Mouse (Mus musculus) heart, adult 8-10 months (tissue): Measurements from ENCODE around the gene Csf3r. TPM values are rescaled to one million over a fixed set of nuclear protein-coding genes. Genes with fewer than 3 reads are reported as not detected.
"Not testable (repeated sequence)": the region's sequence is repeated elsewhere in the genome, so short reads cannot be mapped to it uniquely, and the experiment has no call there.

Experiments
- DNase-seq: peaks from one replicate; pipeline ENCODE4 v3.0.0; 2022; ENCODE audit warnings: low spot score
- total RNA-seq, 4 experiments: library from RNA; stranded (reverse); gene quantifications; 2 replicates each; pipeline ENCODE4 v1.2.4; 2022

Gene Csf3r
- total RNA-seq = 1 to 10 TPM in 3 of 4 experiments, under 1 TPM in 1; 0.66 to 5.4 (median 1.2) TPM

DNA sequence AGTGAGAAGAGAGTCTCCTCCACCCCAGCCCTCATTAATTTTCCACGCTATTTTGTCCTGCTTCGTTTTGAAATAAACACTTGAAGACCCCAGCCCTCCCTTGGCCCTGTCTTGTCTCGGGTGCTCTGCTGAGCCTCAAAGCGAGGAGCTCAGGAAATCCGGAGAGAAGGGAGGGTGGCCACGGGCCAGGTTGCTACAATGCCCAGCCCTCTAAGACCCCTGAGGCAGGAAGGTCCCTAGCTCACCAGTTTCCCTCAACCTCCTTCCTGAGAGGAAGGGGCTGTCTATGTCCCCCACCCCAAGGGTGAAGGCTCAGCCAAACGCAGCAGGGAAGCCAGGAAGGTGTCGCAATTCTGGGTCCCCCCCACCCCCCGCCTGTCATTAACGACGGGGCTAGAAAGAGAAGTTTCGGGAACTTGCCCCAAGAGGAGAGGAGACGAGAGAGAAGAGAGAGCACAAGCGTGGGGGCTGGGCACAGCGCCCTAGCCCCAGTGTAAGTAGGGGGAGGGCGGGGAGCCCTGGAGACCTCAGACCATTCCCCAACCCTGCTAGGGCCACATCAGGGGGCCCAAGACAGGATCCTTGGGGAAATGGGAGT lies at the start of gene Csf3r:
Csf3r (plus strand) TSS at position 248 of the 598 bp plus-strand sequence.
- DNase-seq = no peak

DNA sequence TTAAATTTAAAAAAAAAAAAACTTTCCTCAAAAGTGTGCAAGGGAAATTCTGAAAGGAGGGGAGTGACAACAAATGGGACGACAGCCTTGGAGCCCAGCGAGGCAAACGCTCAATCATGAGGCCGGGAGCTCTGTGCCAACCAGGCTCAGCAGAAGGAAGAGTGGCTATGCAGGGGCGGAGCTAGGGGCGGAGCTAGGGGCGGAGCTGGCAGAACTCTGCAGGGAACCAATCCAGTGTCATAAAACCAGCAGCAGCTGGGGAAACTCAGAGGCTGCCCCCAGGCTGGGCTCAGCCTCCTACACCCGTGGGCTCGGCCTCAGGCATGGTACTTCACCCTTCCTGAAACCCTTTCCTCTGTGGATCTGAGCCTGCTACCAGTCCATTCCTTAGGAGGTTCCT lies 46.6 kb upstream of the Csf3r start:
- no peak for DNase-seq

DNA sequence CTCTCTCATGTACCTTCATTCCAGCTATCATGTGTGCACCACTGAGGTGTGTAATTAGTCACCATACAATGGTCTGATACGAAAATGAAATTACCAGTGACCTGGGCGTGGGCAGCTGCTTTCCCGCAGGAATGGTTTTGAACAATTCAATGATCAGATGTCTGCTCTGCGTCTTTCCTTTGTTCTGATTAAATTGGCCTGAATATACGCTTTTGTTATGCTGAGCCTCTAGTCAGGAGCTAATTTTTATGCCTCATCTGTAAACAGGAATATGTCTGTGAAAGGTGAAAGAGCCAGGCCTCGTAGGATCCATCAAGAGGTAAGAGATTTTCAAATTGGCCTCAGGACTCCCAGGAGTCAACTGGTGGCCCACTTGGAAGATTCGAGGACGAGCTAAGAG lies 41.1 kb upstream of the Csf3r start:
- DNase-seq = no peak

DNA sequence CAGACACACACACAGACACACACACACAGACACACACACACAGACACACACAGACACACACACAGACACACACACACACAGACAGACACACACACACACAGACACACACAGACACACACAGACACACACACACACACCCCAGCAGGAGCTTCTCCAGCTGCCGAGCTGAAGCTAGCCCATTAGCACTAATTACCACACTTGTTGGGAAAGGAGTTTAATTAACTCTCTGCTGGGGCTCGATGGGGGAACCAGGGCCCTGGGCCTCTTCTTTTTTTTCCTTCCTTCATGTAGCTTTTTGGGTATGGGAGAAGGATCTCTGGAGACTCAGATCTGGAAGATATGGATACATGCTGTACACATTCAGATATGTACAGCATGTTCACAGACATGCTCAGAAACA lies 38.6 kb upstream of the Csf3r start:
- DNase-seq = not testable (repeated sequence)

DNA sequence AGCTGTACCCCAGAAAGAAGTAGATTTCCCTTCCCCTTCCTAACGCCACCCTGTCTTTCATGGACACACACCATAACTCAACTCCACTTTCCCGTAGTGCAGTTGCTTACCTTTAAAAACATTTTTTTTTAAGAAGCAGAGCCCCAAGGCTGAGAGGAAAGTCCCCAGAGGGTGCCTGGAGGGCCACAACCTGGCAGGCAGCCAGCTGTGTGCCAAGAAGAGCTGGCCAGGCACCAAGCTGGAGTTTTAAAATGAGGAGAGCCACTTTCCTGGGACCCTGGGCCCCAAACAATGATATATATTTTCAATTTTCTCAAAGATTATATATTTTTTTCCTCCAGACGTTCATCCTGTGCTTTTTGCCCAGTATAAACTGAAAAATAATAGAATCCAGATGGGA lies 37.3 kb upstream of the Csf3r start:
- DNase-seq = no peak

DNA sequence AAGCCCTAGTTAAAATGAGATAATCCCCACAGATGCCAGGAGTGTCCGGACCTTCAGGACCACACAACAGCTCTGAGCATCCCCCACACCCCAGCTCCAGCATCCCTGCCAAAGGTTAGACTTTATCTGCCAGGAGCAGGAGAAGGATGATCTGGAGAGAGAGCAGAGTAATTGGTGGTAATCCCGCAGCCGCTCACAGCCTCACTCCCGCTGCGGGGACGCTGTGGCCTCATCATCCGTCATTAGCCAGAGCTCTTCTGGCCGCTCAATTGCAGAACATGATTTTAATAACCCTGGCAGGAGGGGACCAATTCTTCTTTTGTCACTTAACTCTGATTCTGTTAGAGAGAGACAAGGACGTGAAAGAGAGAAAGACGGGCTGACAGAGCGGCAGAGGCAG lies 35.3 kb upstream of the Csf3r start:
- no peak for DNase-seq

DNA sequence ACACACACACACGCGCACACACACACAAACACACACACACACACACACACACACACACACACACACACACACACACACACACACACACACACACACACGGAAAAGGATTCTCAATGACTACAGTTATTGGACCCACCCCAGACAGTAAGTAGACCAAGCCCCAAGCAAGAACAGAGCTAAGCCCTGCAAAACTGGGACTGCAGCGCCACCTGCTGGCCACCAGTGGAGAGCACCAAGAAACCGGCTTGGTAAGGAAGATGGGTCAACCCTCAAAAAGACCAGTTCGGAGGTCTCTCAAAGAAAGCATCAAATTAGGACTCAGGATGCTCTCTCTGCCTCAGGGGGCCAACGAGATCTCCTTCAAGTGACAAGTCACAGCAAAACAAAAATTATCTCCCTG lies 34.2 kb upstream of the Csf3r start:
- DNase-seq = peak; percentile 28

DNA sequence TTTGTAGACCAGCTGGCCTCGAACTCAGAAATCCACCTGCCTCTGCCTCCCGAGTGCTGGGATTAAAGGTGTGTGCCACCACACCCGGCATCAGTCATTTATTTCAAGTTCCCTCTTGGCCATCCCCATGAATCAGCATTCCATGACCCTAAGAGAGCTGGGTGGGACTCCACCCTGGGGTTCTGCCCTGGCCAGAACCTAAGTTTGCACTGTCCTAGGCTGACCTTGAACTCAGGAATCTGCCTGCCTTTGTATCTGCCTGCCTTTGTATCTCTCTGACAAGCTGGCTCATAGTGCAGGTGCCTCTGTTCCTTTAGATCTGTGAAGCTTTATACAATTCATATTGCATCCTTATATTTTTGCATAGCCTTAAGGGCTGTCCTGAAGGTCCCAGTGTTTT lies 32.1 kb upstream of the Csf3r start:
- no peak for DNase-seq

DNA sequence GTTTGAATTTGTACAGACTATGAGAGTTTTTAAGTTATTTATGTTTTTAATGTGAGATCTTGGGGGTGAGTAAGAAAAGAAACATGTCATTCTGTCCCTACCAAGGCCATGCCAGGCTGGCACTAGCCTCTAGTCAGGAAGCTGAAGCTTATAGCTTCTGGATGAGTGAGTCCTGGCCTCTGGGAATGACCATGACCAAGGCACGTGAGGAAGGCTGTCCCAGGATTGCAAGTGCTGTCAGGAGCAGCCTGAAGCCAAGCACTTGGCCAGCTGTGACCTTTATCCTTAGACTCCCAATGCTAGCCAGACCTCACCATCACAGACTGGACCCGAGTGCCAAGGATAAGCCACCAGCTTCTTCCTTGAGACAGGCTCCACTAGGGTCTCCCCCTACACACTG lies 31.4 kb upstream of the Csf3r start:
- DNase-seq = no peak

DNA sequence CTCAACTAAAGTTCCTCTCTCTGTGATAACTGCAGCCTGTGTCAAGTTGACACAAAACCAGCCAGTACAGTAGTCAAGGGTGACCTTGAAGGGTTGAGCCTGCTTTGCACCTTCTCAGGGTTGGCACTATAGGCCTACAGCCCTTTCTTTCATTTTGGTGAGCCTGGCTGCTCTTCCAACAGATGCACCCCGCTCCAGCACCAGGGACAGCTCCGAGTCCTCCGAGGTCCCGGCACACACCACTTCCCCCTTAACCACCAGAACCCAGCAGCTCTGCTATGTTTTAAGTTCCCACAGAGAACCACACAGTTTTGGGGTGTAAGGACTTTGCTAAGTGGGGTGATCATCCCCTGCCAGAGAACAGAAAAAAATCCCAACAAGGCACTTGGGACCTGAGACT lies 27.8 kb upstream of the Csf3r start:
- DNase-seq = no peak

DNA sequence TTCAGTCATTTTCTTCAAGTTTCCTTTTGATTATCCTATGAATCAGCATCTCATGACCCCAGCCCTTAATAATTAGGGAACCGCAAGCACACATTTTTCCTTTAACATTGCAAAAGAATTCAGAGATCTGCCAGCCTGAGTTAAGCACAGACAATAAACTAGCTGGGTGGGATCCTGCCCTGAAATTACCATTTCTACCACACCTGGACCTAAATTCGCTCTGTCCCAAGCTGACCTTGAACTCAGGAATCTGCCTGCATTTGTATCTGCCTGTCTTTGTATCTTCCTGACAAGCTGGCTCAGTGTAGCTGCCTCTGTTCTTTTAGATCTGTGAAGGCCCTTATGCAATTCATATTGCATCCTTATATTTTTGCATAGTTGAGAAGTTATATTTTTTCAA lies 26.5 kb upstream of the Csf3r start:
- DNase-seq = no peak

DNA sequence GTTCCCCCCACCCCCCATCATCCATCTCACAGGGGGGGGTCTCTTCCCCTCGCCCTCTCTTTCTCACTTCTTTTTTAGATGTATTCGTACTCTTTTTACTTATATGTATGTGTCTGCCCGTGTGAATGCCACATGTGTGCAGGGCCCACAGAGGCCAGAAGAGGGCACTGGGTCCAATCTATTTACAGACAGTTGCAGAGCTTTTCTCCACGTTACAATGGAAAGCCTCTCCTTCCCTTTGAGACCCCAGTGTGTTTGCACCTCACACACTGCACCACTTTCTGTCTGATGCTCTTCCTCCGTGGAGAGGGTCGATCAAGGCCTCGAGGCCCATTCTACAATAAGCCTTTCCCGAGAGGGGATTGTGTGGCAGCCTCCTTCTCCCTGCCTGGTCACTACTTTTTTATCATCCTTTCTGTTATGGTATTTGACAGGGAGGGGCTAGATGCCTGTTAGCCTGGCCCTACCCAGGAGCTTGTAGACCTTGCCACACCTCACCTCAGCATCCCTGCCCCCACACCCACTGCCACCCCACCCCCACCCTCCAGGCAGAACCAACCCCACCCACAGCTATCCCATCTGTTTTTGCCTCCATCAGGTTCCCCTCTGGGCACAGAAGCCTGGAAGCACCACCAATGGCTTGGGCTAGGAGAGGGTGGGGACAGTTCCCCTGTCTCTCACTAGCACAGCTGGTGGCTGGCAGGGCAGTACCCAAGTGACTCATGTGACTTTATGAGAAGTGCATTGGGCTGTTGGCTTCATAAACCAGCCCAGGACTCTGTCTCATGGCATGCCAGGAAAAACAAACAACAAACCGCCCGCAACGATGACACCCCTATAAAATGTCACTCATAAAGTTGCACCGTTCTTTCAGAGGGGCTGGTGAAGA lies 22.8 kb upstream of the Csf3r start:
- DNase-seq = no peak

DNA sequence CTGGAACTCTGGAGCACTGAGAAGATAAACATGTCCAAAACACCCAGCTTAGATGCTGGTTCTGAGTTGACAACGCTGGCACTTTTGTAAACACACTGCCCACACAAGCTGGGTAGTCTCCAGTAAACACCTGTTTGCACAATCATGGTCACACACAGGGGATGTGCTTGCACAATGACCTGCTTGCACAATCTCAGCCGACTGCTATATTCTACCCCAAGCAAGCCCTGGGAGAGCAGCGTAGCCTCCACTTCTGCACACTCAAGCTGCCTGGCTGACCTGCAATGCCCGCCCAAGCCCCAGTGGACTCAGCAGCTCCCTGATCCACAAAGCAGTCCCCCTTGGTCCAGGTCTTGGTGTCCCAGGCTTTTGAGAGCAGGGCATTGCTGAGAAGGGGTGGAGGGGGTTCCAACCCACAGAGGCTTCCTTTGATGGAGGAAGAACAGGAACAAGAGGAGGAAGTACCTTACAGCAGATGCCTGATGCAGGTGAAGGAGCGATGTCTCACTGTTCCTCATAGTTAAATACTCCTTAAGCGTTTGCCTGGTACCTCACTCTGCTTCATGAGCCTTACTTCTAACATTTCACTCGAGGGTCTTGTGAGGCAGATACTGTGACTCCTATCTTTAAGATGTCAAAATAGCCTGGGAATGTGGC lies 6.5 kb upstream of the Csf3r start:
- no peak for DNase-seq

DNA sequence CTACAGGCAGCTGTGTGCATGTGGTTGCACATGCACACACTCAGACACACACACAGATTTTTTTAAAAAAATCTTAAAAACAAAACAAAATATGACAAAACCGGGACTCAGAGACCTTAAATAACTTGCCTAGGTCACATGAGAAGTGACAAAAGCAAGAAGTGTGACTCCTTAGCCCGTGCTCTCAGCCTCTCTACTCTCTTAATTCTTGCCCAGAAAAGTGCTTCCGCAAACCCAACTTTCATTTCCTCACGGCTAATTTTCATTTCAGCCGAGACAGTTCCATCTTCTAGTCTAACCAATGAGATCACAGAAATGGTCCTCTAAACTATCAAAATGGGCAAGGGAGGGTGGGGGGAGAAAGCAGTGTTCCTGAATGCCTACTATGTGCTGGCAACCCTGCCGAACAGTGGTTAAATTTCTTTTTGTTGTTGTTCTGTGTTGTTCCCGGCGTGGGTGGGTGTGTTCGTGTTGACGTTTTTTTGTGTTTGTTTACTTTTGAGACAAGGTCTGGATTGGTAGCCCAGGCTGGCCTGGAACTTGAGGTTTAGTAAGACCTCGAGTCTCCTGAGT lies 5.3 kb upstream of the Csf3r start:
- DNase-seq = peak; percentile 22

DNA sequence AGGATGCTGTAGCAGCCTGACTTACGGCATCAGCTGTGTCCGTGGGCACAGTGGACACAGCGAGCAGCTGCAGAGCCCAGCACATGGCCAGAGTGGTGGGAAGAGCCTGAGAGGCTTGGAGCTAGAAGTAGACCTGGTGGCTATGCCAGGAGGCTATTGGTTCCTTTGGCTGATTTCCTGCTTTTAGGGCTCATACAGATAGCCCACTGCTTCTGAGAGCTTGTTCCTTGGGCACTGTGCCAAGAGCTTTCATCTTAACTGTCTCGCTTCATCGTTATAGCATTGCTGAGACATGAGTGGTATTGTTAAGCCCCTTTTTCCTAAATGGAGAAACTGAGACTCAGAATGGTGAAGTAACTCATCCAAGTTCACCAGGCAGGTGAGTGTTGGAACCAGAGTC lies 1.5 kb downstream of the Csf3r start:
- DNase-seq = no peak

DNA sequence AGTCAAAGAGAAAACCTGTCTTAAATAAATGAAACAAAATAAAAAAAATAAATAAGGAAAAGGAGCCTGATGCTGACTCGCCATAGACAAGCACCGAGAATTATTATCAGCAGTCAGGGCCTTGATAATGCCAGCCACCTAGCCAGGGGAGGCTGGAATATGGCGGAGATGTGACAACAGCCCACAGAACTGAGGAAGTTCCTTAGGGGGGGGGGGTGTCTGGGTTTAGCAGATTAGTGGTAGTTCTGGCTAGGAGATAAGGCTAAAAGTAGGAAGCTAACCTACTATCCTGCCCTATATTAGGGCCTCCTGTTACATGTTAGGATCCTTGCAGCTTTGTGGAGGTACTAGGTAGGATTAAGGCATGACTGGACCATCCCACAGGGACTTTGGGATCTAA lies 3.6 kb downstream of the Csf3r start:
- DNase-seq = no peak

DNA sequence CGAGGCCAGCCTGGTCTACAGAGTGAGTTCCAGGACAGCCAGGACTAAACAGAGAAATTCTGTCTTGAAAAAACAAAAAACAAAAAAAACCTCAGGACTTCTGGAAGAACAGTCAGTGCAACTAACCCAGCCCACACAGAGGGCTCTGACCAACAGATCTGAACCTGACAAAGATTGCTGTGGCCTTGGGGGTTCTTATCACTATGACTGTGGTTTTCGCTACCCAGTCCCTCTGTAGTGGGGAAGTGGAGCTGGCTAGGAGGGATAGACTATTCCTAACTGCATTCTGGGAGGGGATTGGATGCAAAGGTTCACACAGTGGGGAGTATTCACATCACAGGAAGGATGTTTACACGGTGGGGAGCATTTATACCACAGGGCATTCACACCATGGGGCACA lies 4.7 kb downstream of the Csf3r start:
- no peak for DNase-seq

DNA sequence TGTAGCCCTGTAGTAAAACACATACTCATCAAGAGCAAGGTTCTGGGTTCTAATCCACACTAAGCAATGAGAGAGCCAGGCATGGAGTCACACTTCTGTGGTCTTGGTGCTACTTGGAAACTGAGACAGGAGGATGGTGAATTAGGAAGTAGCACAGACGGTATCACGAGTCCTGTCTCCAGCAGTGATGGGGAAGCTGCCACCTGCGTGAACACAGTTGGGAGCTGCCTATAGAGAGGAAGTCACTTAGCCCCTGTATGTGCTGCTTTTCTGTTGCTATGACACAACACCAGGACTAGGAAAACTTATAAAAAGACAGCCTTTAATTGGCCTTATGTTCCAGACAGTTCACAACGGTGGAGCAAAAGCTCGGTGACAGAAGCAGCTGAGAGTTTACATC lies 6.4 kb downstream of the Csf3r start:
- DNase-seq = no peak

DNA sequence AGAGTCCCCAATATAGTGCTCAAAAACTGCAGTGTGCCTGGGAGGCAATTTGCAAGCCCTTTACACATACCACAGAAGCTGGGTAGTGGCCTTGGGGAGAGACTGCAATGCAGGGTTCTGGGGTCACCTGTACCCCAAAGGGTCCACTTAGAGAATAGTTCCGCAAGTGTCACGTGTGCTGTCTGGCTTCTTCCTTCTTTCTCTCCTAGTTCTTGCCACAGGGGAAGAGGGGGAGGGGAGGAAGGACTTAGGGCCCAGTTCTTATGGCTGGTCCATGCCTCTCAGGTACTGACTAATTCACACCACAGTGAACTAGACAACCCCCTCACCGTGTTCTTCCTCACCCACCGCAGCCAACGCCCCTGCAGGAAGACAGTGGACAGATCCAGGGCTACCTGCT lies 11.1 kb downstream of the Csf3r start:
- DNase-seq = no peak

DNA sequence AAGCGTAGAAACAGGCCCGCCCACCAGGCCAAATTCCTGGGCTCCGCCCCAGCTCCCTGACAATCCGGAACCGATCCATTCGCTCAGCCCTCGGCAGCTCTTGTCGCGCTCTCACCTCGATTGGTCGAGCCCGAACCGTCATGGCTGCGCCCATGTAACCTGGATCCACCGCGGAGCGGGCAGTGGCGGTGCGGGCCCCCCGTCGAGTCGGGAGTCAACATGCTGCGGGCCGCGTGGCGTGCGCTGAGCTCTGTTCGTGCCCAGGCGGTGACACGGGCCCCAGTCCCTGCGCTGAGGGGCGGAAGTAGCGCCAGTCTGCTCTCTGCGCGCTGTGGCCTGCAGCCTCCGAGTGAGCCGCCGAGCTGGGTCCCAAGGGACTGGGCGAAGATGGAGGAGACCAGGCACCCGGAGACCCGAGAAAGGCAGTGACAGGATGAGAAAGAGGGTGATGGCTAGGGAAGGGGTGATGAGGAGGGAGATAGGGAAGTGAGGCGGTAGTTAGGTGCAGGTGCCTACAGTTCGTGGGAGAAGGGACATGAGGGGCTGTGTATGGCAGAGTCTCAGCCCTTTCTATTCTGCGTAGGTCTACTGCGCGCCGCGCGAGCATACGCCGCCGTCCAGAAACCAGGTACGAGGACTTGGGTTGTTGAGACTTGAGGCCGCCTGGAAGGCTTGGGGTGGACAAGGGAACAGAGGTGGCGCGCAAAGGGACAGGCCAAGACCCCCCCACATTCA lies 22.7 kb downstream of the Csf3r start, which contains the start of gene Mrps15:
Mrps15 (plus strand) TSS at position 75 of the 735 bp plus-strand sequence.
- DNase-seq = peak; percentile 84

DNA sequence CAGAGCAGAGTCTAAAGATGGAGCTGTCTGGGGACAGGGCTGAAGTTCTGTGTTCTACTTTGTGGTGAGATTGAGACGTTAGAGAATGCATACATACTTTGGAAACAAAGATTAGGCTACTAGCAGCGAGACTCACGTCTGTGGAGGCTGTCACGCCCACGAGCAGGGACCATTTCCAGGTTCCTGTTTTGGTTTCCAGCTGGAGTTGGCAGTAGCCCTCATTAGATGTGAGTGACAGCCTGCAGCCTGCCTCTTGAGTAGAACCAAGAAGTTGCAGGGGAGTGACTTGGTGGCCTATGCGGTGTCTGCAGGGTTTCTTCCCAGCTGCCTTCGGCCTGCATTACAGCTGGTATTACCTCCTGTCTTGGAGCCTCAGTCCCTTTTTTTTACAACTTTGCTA lies 27.3 kb downstream of the Csf3r start:
- peak; percentile 10 for DNase-seq
